Mouse (Mus musculus): ENCODE data around the gene Sh3bp5l.

The Sh3bp5l gene

DNA sequence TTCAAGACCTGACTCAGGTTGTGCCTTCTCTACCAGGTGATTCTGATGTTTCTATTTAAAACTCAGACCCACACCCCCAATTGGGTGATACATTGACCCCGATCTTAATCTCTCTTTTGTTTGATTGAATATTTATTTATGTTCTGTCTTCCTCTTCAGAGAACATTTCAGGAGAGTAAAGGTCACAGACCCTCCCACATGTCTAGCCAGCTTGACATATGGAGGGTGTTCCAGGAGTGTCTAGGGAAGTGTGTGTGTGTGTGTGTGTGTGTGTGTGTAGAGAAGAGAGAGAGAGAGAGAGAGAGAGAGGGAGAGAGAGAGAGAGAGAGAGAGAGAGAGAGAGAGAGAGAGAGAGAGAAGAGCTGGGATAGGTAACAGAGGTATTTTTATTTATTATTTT lies 47.2 kb downstream of the Sh3bp5l start:
- no peak for DNase-seq (ENCODE audit: low spot score in 2 of 2)

DNA sequence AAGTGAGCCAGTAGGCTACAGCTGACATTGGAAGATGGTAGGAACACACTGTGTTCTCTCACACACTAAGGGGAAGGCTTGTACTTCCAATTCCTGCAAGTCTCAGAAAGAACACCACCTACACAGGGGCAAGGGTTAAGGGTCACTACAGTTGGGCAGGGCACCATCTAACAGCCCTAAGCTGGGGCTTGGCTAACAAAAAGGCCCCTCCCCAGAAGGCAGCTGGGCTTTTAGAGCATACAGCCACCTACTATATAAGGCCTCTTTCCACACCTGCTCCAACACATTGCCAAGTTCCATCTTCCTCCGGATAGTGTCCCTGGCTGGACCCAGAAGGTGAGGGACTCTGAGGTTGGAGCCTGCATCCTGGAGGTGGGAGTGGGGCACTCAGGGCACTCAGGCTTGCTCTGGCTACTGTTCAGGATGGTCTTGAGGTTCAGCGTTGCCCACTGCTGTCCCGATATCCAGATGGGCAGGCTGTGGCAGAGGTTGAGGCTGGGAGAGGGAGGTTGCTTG lies 48.3 kb downstream of the Sh3bp5l start, which contains the start of gene Lypd8:
Gene Lypd8 (plus strand): TSS at position 281 of the 516 bp plus-strand sequence.
- DNase-seq (ENCODE audit: low spot score in 2 of 2): no peak

DNA sequence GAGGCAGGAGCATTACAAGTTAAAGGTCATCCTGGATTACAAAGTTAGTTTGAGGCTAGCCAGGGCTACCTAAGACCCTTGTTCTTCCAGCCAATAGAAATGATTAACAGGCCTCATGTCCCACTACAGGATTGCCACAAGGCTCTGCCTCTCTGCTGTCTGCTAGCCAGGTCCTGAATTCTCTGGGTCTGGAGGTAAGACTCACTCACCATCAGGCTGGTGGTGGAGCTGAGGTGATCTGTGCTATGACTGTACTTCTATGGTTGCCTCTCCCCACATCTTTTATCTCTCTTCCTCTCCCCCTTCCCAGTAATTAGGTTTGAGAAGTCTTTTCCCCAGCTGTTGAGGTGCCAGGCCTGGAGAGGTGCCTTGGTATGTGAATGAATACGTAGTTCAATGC lies 49.0 kb downstream of the Sh3bp5l start:
- DNase-seq (ENCODE audit: low spot score in 2 of 2): no peak

DNA sequence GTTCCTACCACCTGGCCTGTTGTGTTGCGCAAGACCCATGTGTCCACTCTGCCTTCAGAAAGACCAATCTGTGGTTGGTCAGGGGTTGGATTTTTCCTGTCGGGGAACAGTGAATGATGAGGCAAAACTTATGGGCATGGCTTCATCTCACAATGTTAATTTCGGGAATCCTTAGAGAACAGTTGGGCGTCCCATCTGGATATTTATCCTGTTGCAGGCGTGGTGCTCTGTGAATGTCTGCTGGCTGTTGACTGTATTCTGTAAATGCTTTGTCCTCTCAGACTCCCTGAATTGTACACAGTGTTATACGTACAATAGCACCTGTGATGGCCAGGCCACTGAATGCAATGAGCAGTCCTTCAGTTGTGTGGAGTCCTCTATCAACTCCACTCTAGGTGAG lies 51.9 kb downstream of the Sh3bp5l start:
- no peak for DNase-seq (ENCODE audit: low spot score in 2 of 2)
